Mouse (Mus musculus): Measurements from ENCODE around the gene Uhrf1bp1. TPM values are rescaled to one million over a fixed set of nuclear protein-coding genes. Genes with fewer than 3 reads are reported as not detected.

Uhrf1bp1 gene
- 10 to 100 TPM; 11.2 to 12.4 TPM for total RNA-seq (2023)

GRCm38 (mm10) chr17:27856265-27856797 is at the start of gene Uhrf1bp1:
Gene Uhrf1bp1, plus strand, starts transcription at chr17:27856441.

GRCm38 (mm10) chr17:27820568-27821406 is 35.5 kb upstream of the Uhrf1bp1 start, which contains the start of gene D17Wsu92e:
Gene D17Wsu92e, minus strand, starts transcription at chr17:27820648.

GRCm38 (mm10) chr17:27837850-27838249 is 18.4 kb upstream of the Uhrf1bp1 start, which contains the start of gene Snrpc:
Gene Snrpc, plus strand, starts transcription at chr17:27838150.

GRCm38 (mm10) chr17:27908888-27909621 is 52.8 kb downstream of the Uhrf1bp1 start, which contains the start of gene Anks1:
Gene Anks1, plus strand, starts transcription at chr17:27909306.

GRCm38 (mm10) chr17:27909622-27910500 is 53.6 kb downstream of the Uhrf1bp1 start, which contains the start of gene Taf11:
Gene Taf11, minus strand, starts transcription at chr17:27909844.

Other genes with a start within 250 kb of the Uhrf1bp1 start
- gene Nudt3, start 232.9 kb upstream of the Uhrf1bp1 start, total RNA-seq (2023) = 10 to 100 TPM; 67.3 to 69.3 TPM
- not detected for gene RPS10-NUDT3, start 221.2 kb upstream of the Uhrf1bp1 start, total RNA-seq (2023)
- 1,000 to 10,000 TPM; 1,302 to 1,408 TPM for gene Rps10, start 219.8 kb upstream of the Uhrf1bp1 start, total RNA-seq (2023)
- gene Pacsin1, start 200.9 kb upstream of the Uhrf1bp1 start, total RNA-seq (2023) = under 1 TPM; 0.34 to 0.55 TPM
- not detected for gene Spdef, start 127.5 kb upstream of the Uhrf1bp1 start, total RNA-seq (2023)
- 100 to 1,000 TPM; 100 to 106 TPM for gene D17Wsu92e, start 35.8 kb upstream of the Uhrf1bp1 start, total RNA-seq (2023)
- 10 to 100 TPM; 59.7 to 61.3 TPM for gene Snrpc, start 18.3 kb upstream of the Uhrf1bp1 start, total RNA-seq (2023)
- gene Anks1, start 52.9 kb downstream of the Uhrf1bp1 start, total RNA-seq (2023) = 100 to 1,000 TPM; 111 to 113 TPM
- 10 to 100 TPM; 28.2 to 33.4 TPM for gene Taf11, start 53.4 kb downstream of the Uhrf1bp1 start, total RNA-seq (2023)
- gene Tcp11, start 224.2 kb downstream of the Uhrf1bp1 start, total RNA-seq (2023) = 1 to 10 TPM; 1.2 TPM

Measured in monocyte, adult 59 days (primary cell).